Mouse (Mus musculus): ENCODE data around the gene Gm7257. TPM values are rescaled to one million over a fixed set of nuclear protein-coding genes. Genes with fewer than 3 reads are reported as not detected.

Gm7257 gene
- not detected in 2 replicates for polyA plus RNA-seq (2016; fragmentation: Nextera tagmentation; extraction: Ambion mirVana)

- Histone ChIP-seq H3K4me2 (replicated peaks) (no peak within 1 kb of the TSS), H3K36me3 (no peaks in the 10 kb centered on the region), H3K9ac (no peak within 1 kb of the TSS), H3K4me1 (no peaks in the 10 kb centered on the region), H3K4me3 (no peak within 1 kb of the TSS), H3K27me3 (replicated peaks) (no peaks in the 10 kb centered on the region), H3K27ac (no peak within 1 kb of the TSS), H3K9me3 (peaks cover 33% of the 10 kb centered on the region; the same call in 1 of the 2 replicates)
- 82% methylated on average over 4 of the region's 4 CpGs for WGBS
- no peak for ATAC-seq (ENCODE audit: low FRiP score, low read depth)
Observed at GRCm38 (mm10) chr9:36431584-36431983, at the start of gene Gm7257. Gm7257 (plus strand) TSS chr9:36431884.

- Histone ChIP-seq H3K9ac (no peak overlapping the region), H3K4me2 (replicated peaks) (no peak overlapping the region), H3K4me3 (no peak overlapping the region), H3K27ac (no peak overlapping the region), H3K36me3 (no peaks in the 10 kb centered on the region), H3K27me3 (replicated peaks) (no peaks in the 10 kb centered on the region), H3K9me3 (peaks cover 23% of the 10 kb centered on the region; the same call in 1 of the 2 replicates), H3K4me1 (no peaks in the 10 kb centered on the region)
- ATAC-seq (ENCODE audit: low FRiP score, low read depth) = no peak
- 58% methylated on average over 2 of the region's 2 CpGs for WGBS
Observed at GRCm38 (mm10) chr9:36402991-36403390, 28.7 kb upstream of the Gm7257 start.

GRCm38 (mm10) chr9:36435051-36435764 is 3.5 kb downstream of the Gm7257 start:
- Histone ChIP-seq H3K36me3 (no peaks in the 10 kb centered on the region), H3K27ac (no peak overlapping the region), H3K9me3 (peaks cover 23% of the 10 kb centered on the region; the same call in 1 of the 2 replicates), H3K27me3 (replicated peaks) (no peaks in the 10 kb centered on the region), H3K4me1 (no peaks in the 10 kb centered on the region), H3K4me3 (no peak overlapping the region), H3K9ac (no peak overlapping the region), H3K4me2 (replicated peaks) (no peak overlapping the region)
- ATAC-seq (ENCODE audit: low FRiP score, low read depth) = no peak
- 47% methylated on average over 2 of the region's 2 CpGs for WGBS

GRCm38 (mm10) chr9:36475338-36475737 is 43.7 kb downstream of the Gm7257 start, which contains the start of gene Gm9513:
Gm9513 (plus strand) TSS chr9:36475638.
- Histone ChIP-seq H3K9me3 (peaks cover 10% of the 10 kb centered on the region; the same call in 1 of the 2 replicates), H3K9ac (no peak within 1 kb of the TSS), H3K27ac (no peak within 1 kb of the TSS), H3K4me1 (no peaks in the 10 kb centered on the region), H3K27me3 (replicated peaks) (no peaks in the 10 kb centered on the region), H3K4me3 (no peak within 1 kb of the TSS), H3K4me2 (replicated peaks) (no peak within 1 kb of the TSS), H3K36me3 (no peaks in the 10 kb centered on the region)
- no peak for ATAC-seq (ENCODE audit: low FRiP score, low read depth)
- 71% methylated on average over 3 of the region's 3 CpGs for WGBS

Other genes starting within 250 kb of the Gm7257 start
- not detected in 2 replicates for gene Gm9513, start 43.8 kb downstream of the Gm7257 start, polyA plus RNA-seq (2016; fragmentation: Nextera tagmentation; extraction: Ambion mirVana)
- gene Gm5615, start 110.1 kb downstream of the Gm7257 start, polyA plus RNA-seq (2016; fragmentation: Nextera tagmentation; extraction: Ambion mirVana) = not detected in 2 replicates
- gene Gm17689, start 150.8 kb downstream of the Gm7257 start, polyA plus RNA-seq (2016; fragmentation: Nextera tagmentation; extraction: Ambion mirVana) = not detected in 2 replicates
- not detected in 2 replicates for gene A630095E13Rik, start 211.5 kb downstream of the Gm7257 start, polyA plus RNA-seq (2016; fragmentation: Nextera tagmentation; extraction: Ambion mirVana)